Mouse (Mus musculus) MEL (cell line): Measurements from ENCODE around the gene Naglu. TPM values are rescaled to one million over a fixed set of nuclear protein-coding genes. Genes with fewer than 3 reads are reported as not detected.
A peak's percentile ranks its signal among the peaks of the same experiment; 100 is the strongest.

Source experiments
- DNase-seq: peaks from one replicate; pipeline ENCODE4 v3.0.0; 2011; ENCODE audit warnings: low read depth, low spot score
- H3K27ac ChIP-seq: 2 replicates; pipeline ENCODE4 v1.5.1; 2012; ENCODE audit warnings: low read depth, mild to moderate bottlenecking, control low read depth, low read length, moderate library complexity; ENCODE audit not compliant: control insufficient read depth
- H3K27me3 ChIP-seq, 2 experiments: fragments of 150-350 bp in 1 of 2; sonication (generic) in 1 of 2; 2 replicates each; pipeline ENCODE4 v1.6.1; 2012; ENCODE audit warnings: low read length in 2 of 2, mild to moderate bottlenecking in 2 of 2, improper control_type of control experiment in 1 of 2, moderate library complexity in 1 of 2; ENCODE audit not compliant: insufficient read depth in 2 of 2, control insufficient read depth in 1 of 2
- H3K36me3 ChIP-seq, 2 experiments: 2 replicates each; pipeline ENCODE4 v1.6.1; 2012 to 2014; ENCODE audit warnings: low read length in 2 of 2, improper control_type of control experiment in 1 of 2, inconsistent platforms in 1 of 2, mild to moderate bottlenecking in 1 of 2; ENCODE audit not compliant: insufficient read depth in 2 of 2, control insufficient read depth in 1 of 2
- H3K4me1 ChIP-seq, 2 experiments: fragments of 150-350 bp in 1 of 2; sonication (generic) in 1 of 2; 2 replicates each; pipeline ENCODE4 v1.6.1; 2012; ENCODE audit warnings: low read length in 2 of 2, improper control_type of control experiment in 1 of 2, mild to moderate bottlenecking in 1 of 2; ENCODE audit not compliant: insufficient read depth in 2 of 2, control insufficient read depth in 1 of 2
- H3K4me3 ChIP-seq, 2 experiments: fragments of 150-350 bp in 1 of 2; sonication (generic) in 1 of 2; 2 replicates each; pipeline ENCODE4 v1.5.1; 2012; ENCODE audit warnings: low read depth in 2 of 2, low read length in 2 of 2, mild to moderate bottlenecking in 2 of 2, moderate library complexity in 2 of 2, control low read depth in 1 of 2, improper control_type of control experiment in 1 of 2; ENCODE audit not compliant: control insufficient read depth in 1 of 2, insufficient read depth in 1 of 2
- H3K79me2 ChIP-seq: 2 replicates; pipeline ENCODE4 v1.6.1; 2012; ENCODE audit warnings: mild to moderate bottlenecking, low read length, moderate library complexity; ENCODE audit not compliant: control insufficient read depth, poor library complexity, insufficient read depth
- H3K9ac ChIP-seq: 2 replicates; pipeline ENCODE4 v1.6.1; 2012; ENCODE audit warnings: low read depth, mild to moderate bottlenecking, control low read depth, low read length, moderate library complexity; ENCODE audit not compliant: control insufficient read depth, poor library complexity, severe bottlenecking
- H3K9me3 ChIP-seq: fragments of 150-350 bp; sonication (generic); replicated peaks from 2 replicates; pipeline ENCODE4 v1.6.1; 2012; ENCODE audit warnings: mild to moderate bottlenecking, low read length, improper control_type of control experiment, moderate library complexity; ENCODE audit not compliant: insufficient read depth
- BHLHE40 ChIP-seq: IDR thresholded peaks from 2 replicates; pipeline ENCODE4 v1.6.1; 2012; ENCODE audit warnings: low read depth, mild to moderate bottlenecking, inconsistent platforms, low read length, improper control_type of control experiment, borderline replicate concordance
- CHD1 ChIP-seq: IDR thresholded peaks from 2 replicates; pipeline ENCODE4 v1.6.1; 2012; ENCODE audit warnings: low read depth, mild to moderate bottlenecking, inconsistent platforms, low read length, improper control_type of control experiment
- CHD2 ChIP-seq: IDR thresholded peaks from 2 replicates; pipeline ENCODE4 v1.6.1; 2011; ENCODE audit warnings: low read length, improper control_type of control experiment
- CTCF ChIP-seq, 3 experiments: IDR thresholded peaks in 2 of 3; conservative IDR thresholded peaks in 1 of 3; 2 replicates each; pipeline ENCODE4 v1.5.1; 2011 to 2012; ENCODE audit warnings: low read length in 3 of 3, low read depth in 2 of 3, mild to moderate bottlenecking in 2 of 3, improper control_type of control experiment in 1 of 3, inconsistent platforms in 1 of 3, mixed read lengths in 1 of 3, moderate library complexity in 1 of 3; ENCODE audit not compliant: control insufficient read depth in 1 of 3, insufficient read depth in 1 of 3, poor library complexity in 1 of 3, severe bottlenecking in 1 of 3
- E2F4 ChIP-seq: IDR thresholded peaks from 2 replicates; pipeline ENCODE4 v1.6.1; 2011; ENCODE audit warnings: low read depth, low read length, improper control_type of control experiment, borderline replicate concordance
- ELF1 ChIP-seq: IDR thresholded peaks from 2 replicates; pipeline ENCODE4 v1.6.1; 2014; ENCODE audit warnings: low read depth, mild to moderate bottlenecking, inconsistent platforms, low read length, improper control_type of control experiment, moderate library complexity
- EP300 ChIP-seq, 2 experiments: IDR thresholded peaks; 2 replicates each; pipeline ENCODE4 v1.6.1; 2011; ENCODE audit warnings: improper control_type of control experiment in 2 of 2, low read length in 2 of 2, low read depth in 1 of 2, mild to moderate bottlenecking in 1 of 2
- ETS1 ChIP-seq: IDR thresholded peaks from 2 replicates; pipeline ENCODE4 v1.6.1; 2012; ENCODE audit warnings: low read depth, mild to moderate bottlenecking, inconsistent platforms, low read length, improper control_type of control experiment, moderate library complexity
- GABPA ChIP-seq: IDR thresholded peaks from 2 replicates; pipeline ENCODE4 v1.6.1; 2012; ENCODE audit warnings: low read depth, mild to moderate bottlenecking, inconsistent platforms, low read length, improper control_type of control experiment, moderate library complexity
- GATA1 ChIP-seq: IDR thresholded peaks from 2 replicates; pipeline ENCODE4 v1.6.1; 2011; ENCODE audit warnings: low read depth, low read length, improper control_type of control experiment
- HCFC1 ChIP-seq: IDR thresholded peaks from 2 replicates; pipeline ENCODE4 v1.6.1; 2012; ENCODE audit warnings: low read depth, mild to moderate bottlenecking, inconsistent platforms, low read length, improper control_type of control experiment, moderate library complexity
- JUND ChIP-seq: IDR thresholded peaks from 2 replicates; pipeline ENCODE4 v1.6.1; 2011; ENCODE audit warnings: low read depth, mild to moderate bottlenecking, improper control_type of control experiment, low read length
- KAT2A ChIP-seq: conservative IDR thresholded peaks from 2 replicates; pipeline ENCODE4 v1.6.1; 2012; ENCODE audit warnings: low read depth, low read length, improper control_type of control experiment, inconsistent platforms
- MAFK ChIP-seq: IDR thresholded peaks from 2 replicates; pipeline ENCODE4 v1.6.1; 2011; ENCODE audit warnings: low read depth, mild to moderate bottlenecking, low read length, improper control_type of control experiment, borderline replicate concordance
- MEF2A ChIP-seq: IDR thresholded peaks from 2 replicates; pipeline ENCODE4 v1.6.1; 2014; ENCODE audit warnings: low read depth, mild to moderate bottlenecking, inconsistent platforms, low read length, improper control_type of control experiment; ENCODE audit not compliant: poor library complexity, insufficient replicate concordance, severe bottlenecking; ENCODE audit errors: extremely low read depth
- MXI1 ChIP-seq: IDR thresholded peaks from 2 replicates; pipeline ENCODE4 v1.6.1; 2011; ENCODE audit warnings: mild to moderate bottlenecking, low read depth, low read length, improper control_type of control experiment
- MYB ChIP-seq: IDR thresholded peaks from 2 replicates; pipeline ENCODE4 v1.6.1; 2011; ENCODE audit warnings: mild to moderate bottlenecking, low read depth, low read length, improper control_type of control experiment
- MYC ChIP-seq: IDR thresholded peaks from 2 replicates; pipeline ENCODE4 v1.6.1; 2011; ENCODE audit warnings: low read depth, mild to moderate bottlenecking, low read length, improper control_type of control experiment, moderate library complexity
- NELFE ChIP-seq: IDR thresholded peaks from 2 replicates; pipeline ENCODE4 v1.6.1; 2011; ENCODE audit warnings: low read depth, low read length, improper control_type of control experiment
- POLR2A ChIP-seq, 2 experiments: IDR thresholded peaks; 2 replicates each; pipeline ENCODE4 v1.6.1; 2011 to 2012; ENCODE audit warnings: low read length in 2 of 2, mild to moderate bottlenecking in 2 of 2, control low read depth in 1 of 2, improper control_type of control experiment in 1 of 2, low read depth in 1 of 2, moderate library complexity in 1 of 2; ENCODE audit not compliant: control insufficient read depth in 1 of 2, insufficient read depth in 1 of 2, poor library complexity in 1 of 2
- POLR2AphosphoS2 ChIP-seq: IDR thresholded peaks from 2 replicates; pipeline ENCODE4 v1.6.1; 2011; ENCODE audit warnings: low read length, improper control_type of control experiment
- POLR2AphosphoS5 ChIP-seq: IDR thresholded peaks from 2 replicates; pipeline ENCODE4 v1.6.1; 2012; ENCODE audit warnings: low read depth, borderline replicate concordance, mild to moderate bottlenecking, inconsistent platforms, low read length, moderate library complexity, mixed read lengths
- RAD21 ChIP-seq: IDR thresholded peaks from 2 replicates; pipeline ENCODE4 v1.6.1; 2011; ENCODE audit warnings: mild to moderate bottlenecking, low read depth, low read length, improper control_type of control experiment
- RCOR1 ChIP-seq: IDR thresholded peaks from 2 replicates; pipeline ENCODE4 v1.6.1; 2012; ENCODE audit warnings: low read depth, mild to moderate bottlenecking, inconsistent platforms, low read length, improper control_type of control experiment
- SIN3A ChIP-seq: IDR thresholded peaks from 2 replicates; pipeline ENCODE4 v1.6.1; 2012; ENCODE audit warnings: low read length, improper control_type of control experiment, inconsistent platforms
- SMC3 ChIP-seq: IDR thresholded peaks from 2 replicates; pipeline ENCODE4 v1.6.1; 2011; ENCODE audit warnings: low read depth, low read length, improper control_type of control experiment
- TAL1 ChIP-seq: IDR thresholded peaks from 2 replicates; pipeline ENCODE4 v1.6.1; 2012; ENCODE audit warnings: mild to moderate bottlenecking, inconsistent platforms, low read length, moderate library complexity, mixed read lengths
- TCF12 ChIP-seq: IDR thresholded peaks from 2 replicates; pipeline ENCODE4 v1.6.1; 2014; ENCODE audit warnings: low read depth, mild to moderate bottlenecking, inconsistent platforms, low read length, improper control_type of control experiment, moderate library complexity
- UBTF ChIP-seq: IDR thresholded peaks from 2 replicates; pipeline ENCODE4 v1.6.1; 2012; ENCODE audit warnings: low read depth, mild to moderate bottlenecking, inconsistent platforms, low read length, improper control_type of control experiment, moderate library complexity, borderline replicate concordance; ENCODE audit not compliant: insufficient read depth
- USF1 ChIP-seq: IDR thresholded peaks from 2 replicates; pipeline ENCODE4 v1.6.1; 2014; ENCODE audit warnings: low read depth, mild to moderate bottlenecking, inconsistent platforms, low read length, improper control_type of control experiment, moderate library complexity
- USF2 ChIP-seq, 2 experiments: IDR thresholded peaks; 2 replicates each; pipeline ENCODE4 v1.6.1; 2011 to 2012; ENCODE audit warnings: improper control_type of control experiment in 2 of 2, low read length in 2 of 2, borderline replicate concordance in 1 of 2, inconsistent platforms in 1 of 2, low read depth in 1 of 2, mild to moderate bottlenecking in 1 of 2; ENCODE audit not compliant: insufficient read depth in 1 of 2
- ZC3H11A ChIP-seq: IDR thresholded peaks from 2 replicates; pipeline ENCODE4 v1.6.1; 2012; ENCODE audit warnings: low read depth, mild to moderate bottlenecking, inconsistent platforms, low read length, improper control_type of control experiment
- ZKSCAN1 ChIP-seq: IDR thresholded peaks from 2 replicates; pipeline ENCODE4 v1.6.1; 2012; ENCODE audit warnings: low read depth, mild to moderate bottlenecking, inconsistent platforms, low read length, improper control_type of control experiment, moderate library complexity
- ZMIZ1 ChIP-seq: IDR thresholded peaks from 2 replicates; pipeline ENCODE4 v1.6.1; 2012; ENCODE audit warnings: low read depth, mild to moderate bottlenecking, inconsistent platforms, low read length, improper control_type of control experiment, moderate library complexity
- ZNF384 ChIP-seq: IDR thresholded peaks from 2 replicates; pipeline ENCODE4 v1.6.1; 2012; ENCODE audit warnings: low read depth, mild to moderate bottlenecking, inconsistent platforms, low read length, improper control_type of control experiment
- polyA plus RNA-seq, 2 experiments: library from polyadenylated mRNA; stranded (reverse) in 1 of 2; unstranded in 1 of 2; fragments of >175 nt in 1 of 2; fragments of >200 nt in 1 of 2; gene quantifications; 2 replicates each; pipeline versions ENCODE4 v1.2.1 to v1.2.4; 2012; ENCODE audit warnings: low replicate concordance in 2 of 2, low read depth in 1 of 2; ENCODE audit not compliant: insufficient read length in 2 of 2, insufficient read depth in 1 of 2, missing spikeins in 1 of 2
- total RNA-seq: library from RNA; depleted of rRNA; stranded (reverse); fragments of 300-350 nt; gene quantifications from 2 replicates; pipeline ENCODE4 v1.2.3, GENCODE M21; 2012; rRNA removed

The Naglu gene
- 1.1 and 1.5 TPM in 2 replicates for total RNA-seq
- 1 to 10 TPM in 1 of 2 experiments, not detected in 1; 3.1 TPM for polyA plus RNA-seq

DNA sequence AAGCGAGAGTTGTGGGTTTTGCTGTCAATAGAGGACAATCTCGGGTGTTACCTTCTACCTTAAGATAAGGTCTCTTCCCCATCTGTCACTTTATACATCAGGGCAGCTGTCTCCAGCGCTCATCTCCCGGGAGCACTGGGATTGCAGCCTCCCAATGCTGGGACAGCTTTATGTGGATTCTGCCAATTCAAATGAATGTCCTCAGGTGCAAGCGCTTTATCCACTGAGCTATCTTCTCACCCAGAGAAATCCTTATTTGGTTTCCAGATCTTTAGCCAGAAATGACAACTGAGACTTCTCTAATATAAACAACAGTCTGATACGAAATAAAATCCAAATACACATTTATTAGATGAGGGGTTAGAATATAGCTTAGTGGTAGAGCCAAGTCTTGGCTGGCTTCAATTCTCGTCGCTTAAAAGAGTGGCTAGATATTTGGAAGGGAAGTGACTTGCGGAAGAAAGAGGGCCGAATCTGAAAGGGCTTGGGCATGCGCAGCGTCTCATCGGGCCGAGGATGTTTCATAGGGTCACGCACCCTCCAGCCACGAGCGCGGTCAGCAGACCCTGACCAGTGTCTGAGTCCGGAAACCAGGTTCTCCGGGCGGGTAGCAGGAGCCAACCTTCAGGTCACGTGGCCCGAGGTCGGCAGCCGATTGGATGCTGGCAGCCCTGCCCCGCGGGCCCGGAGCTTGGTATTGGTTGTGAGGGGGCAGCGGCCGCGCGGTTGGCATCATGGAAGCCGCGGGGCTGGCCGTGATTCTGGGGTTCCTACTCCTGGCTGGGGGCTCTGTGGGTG is at the start of gene Naglu:
Gene Naglu, plus strand, starts transcription at position 622 of the 798 bp plus-strand sequence.
- Histone ChIP-seq H3K9me3 (no peaks in the 10 kb centered on the region), H3K79me2 (no peaks in the 10 kb centered on the region; the same call in 1 of the 2 replicates), H3K36me3 (peaks cover 0 to 8% of the 10 kb centered on the region in 2 experiments; a peak in 2 of 4 replicates), H3K9ac (peak within 1 kb of the TSS; percentile 77), H3K27ac (no peak within 1 kb of the TSS), H3K4me3 (peak within 1 kb of the TSS; percentile 63), H3K27me3 (no peaks in the 10 kb centered on the region), H3K4me1 (peaks cover 6 to 12% of the 10 kb centered on the region in 2 experiments)
- peak; percentile 94 for DNase-seq
- TF ChIP-seq MXI1 (no peak; the same call in none of the 2 replicates), MYB (no peak), EP300 (IDR thresholded peaks at IDR 0.05; ENCODE audit: low read depth in 1 of 2, low read length in 2 of 2) (peak in 1 of 2 experiments; percentile 31; a peak in 1 of 4 replicates), POLR2AphosphoS5 (no peak), MYC (0 out of 2 replicates have a peak, but pooled peaks have one; percentile 4), ZC3H11A (no peak), HCFC1 (no peak), TAL1 (no peak), ZNF384 (no peak), POLR2A (IDR thresholded peaks at IDR 0.05; ENCODE audit: control insufficient read depth in 1 of 2, insufficient read depth in 1 of 2, low read depth in 1 of 2, low read length in 2 of 2, poor library complexity in 1 of 2) (peak; percentile 72 to 76; a peak in 3 of 4 replicates), ELF1 (peak; percentile 53), POLR2AphosphoS2 (no peak), RCOR1 (peak; percentile 38; the same call in 1 of the 2 replicates), TCF12 (peak; percentile 5; the same call in 1 of the 2 replicates), RAD21 (no peak), GATA1 (no peak), NELFE (peak; percentile 53), ETS1 (no peak), JUND (no peak), CHD1 (no peak), SMC3 (no peak), USF2 (IDR thresholded peaks at IDR 0.05; ENCODE audit: borderline replicate concordance in 1 of 2, insufficient read depth in 1 of 2, low read depth in 1 of 2, low read length in 2 of 2) (peak; percentile 89 to 96), ZKSCAN1 (no peak), UBTF (0 out of 2 replicates have a peak, but pooled peaks have one; percentile 54), USF1 (peak; percentile 100), SIN3A (peak; percentile 63), ZMIZ1 (no peak), E2F4 (no peak), CTCF (IDR thresholded peaks at IDR 0.05 in 2 of 3, conservative IDR thresholded peaks at IDR 0.05 in 1 of 3; ENCODE audit: control insufficient read depth in 1 of 3, insufficient read depth in 1 of 3, low read depth in 2 of 3, low read length in 3 of 3, poor library complexity in 1 of 3, severe bottlenecking in 1 of 3) (no peak), GABPA (no peak), KAT2A (no peak), CHD2 (no peak), MAFK (no peak), MEF2A (no peak), BHLHE40 (no peak)
